Mouse (Mus musculus) heart, adult 2 months (tissue): ENCODE measurements around the gene Hist2h3c2. TPM values are rescaled to one million over a fixed set of nuclear protein-coding genes. Genes with fewer than 3 reads are reported as not detected.
"Not testable (repeated sequence)": the region's sequence is repeated elsewhere in the genome, so short reads cannot be mapped to it uniquely, and the experiment has no call there.

Experiments
- DNase-seq, 2 experiments: peaks; one replicate each; pipeline ENCODE4 v3.0.0; 2021
- H3K27ac ChIP-seq: fragments of 200-600 bp; 2 replicates; pipeline ENCODE4 v1.8.1; 2022
- H3K27me3 ChIP-seq: fragments of 200-500 bp; 2 replicates; pipeline ENCODE4 v1.6.1; 2012; ENCODE audit warnings: mild to moderate bottlenecking, low read length, inconsistent platforms, mixed read lengths; ENCODE audit not compliant: control insufficient read depth, insufficient read depth
- H3K36me3 ChIP-seq: fragments of 200-500 bp; 2 replicates; pipeline ENCODE4 v1.6.1; 2012; ENCODE audit warnings: low read length, inconsistent platforms; ENCODE audit not compliant: control insufficient read depth, insufficient read depth
- H3K4me1 ChIP-seq: fragments of 200-500 bp; 2 replicates; pipeline ENCODE4 v1.6.1; 2011; ENCODE audit warnings: low read length; ENCODE audit not compliant: control insufficient read depth, insufficient read depth
- H3K4me3 ChIP-seq: fragments of 200-600 bp; 2 replicates; pipeline ENCODE4 v1.8.1; 2022
- H3K79me2 ChIP-seq: fragments of 200-500 bp; replicated peaks from 2 replicates; pipeline ENCODE4 v1.6.1; 2012; ENCODE audit warnings: mild to moderate bottlenecking, inconsistent platforms, low read length, moderate library complexity, mixed read lengths; ENCODE audit not compliant: control insufficient read depth, insufficient read depth
- H3K9ac ChIP-seq: fragments of 200-500 bp; 2 replicates; pipeline ENCODE4 v1.6.1; 2012; ENCODE audit warnings: low read depth, mild to moderate bottlenecking, control low read depth, inconsistent platforms, low read length, mixed read lengths
- CTCF ChIP-seq: fragments of 200-600 bp; IDR thresholded peaks from 2 replicates; pipeline ENCODE4 v1.8.1; 2022; ENCODE audit warnings: antibody characterized with exemption, mild to moderate bottlenecking, moderate library complexity
- EP300 ChIP-seq: fragments of 200-500 bp; IDR thresholded peaks from 2 replicates; pipeline ENCODE4 v1.6.1; 2011; ENCODE audit warnings: low read depth, low read length, control low read depth; ENCODE audit not compliant: insufficient read depth
- POLR2A ChIP-seq: fragments of 200-500 bp; IDR thresholded peaks from 2 replicates; pipeline ENCODE4 v1.6.1; 2011; ENCODE audit warnings: mild to moderate bottlenecking, low read depth, low read length, control low read depth; ENCODE audit not compliant: insufficient read depth
- WGBS: fragments of 180-500 bp; shearing (Covaris S2); methylation state at CpG from one replicate; pipeline ENCODE4 v1.1.7; 2018; 5-methylcytosine and 5-hydroxymethylcytosine counted together
- intact Hi-C: fragments of 180-260 bp; cut with DNase I; formaldehyde crosslinking; loops from one replicate; pipeline ENCODE4 v1.15.1; 2025
- long read RNA-seq: library from polyadenylated mRNA; stranded (forward); transcript quantifications from one replicate; pipeline ENCODE4 v2.0.0, GENCODE M21; 2021
- polyA plus RNA-seq: library from polyadenylated mRNA; depleted of rRNA; stranded (reverse); fragments of >200 nt; gene quantifications from 2 replicates; pipeline ENCODE4 v1.2.3, GENCODE M21; 2012; rRNA removed
- total RNA-seq, 2 experiments: library from RNA; stranded (reverse); gene quantifications; 2 replicates each; pipeline ENCODE4 v1.2.3; 2021

The Hist2h3c2 gene
- 1 to 10 TPM; 5.5 to 6.2 TPM for total RNA-seq
- 9.2 and 12.0 TPM in 2 replicates for polyA plus RNA-seq
- long read RNA-seq, partial matches to known transcripts: 0 of 3 reads
- long read RNA-seq, other reads (novel, unspliced or antisense): 0 of 3 reads

DNA sequence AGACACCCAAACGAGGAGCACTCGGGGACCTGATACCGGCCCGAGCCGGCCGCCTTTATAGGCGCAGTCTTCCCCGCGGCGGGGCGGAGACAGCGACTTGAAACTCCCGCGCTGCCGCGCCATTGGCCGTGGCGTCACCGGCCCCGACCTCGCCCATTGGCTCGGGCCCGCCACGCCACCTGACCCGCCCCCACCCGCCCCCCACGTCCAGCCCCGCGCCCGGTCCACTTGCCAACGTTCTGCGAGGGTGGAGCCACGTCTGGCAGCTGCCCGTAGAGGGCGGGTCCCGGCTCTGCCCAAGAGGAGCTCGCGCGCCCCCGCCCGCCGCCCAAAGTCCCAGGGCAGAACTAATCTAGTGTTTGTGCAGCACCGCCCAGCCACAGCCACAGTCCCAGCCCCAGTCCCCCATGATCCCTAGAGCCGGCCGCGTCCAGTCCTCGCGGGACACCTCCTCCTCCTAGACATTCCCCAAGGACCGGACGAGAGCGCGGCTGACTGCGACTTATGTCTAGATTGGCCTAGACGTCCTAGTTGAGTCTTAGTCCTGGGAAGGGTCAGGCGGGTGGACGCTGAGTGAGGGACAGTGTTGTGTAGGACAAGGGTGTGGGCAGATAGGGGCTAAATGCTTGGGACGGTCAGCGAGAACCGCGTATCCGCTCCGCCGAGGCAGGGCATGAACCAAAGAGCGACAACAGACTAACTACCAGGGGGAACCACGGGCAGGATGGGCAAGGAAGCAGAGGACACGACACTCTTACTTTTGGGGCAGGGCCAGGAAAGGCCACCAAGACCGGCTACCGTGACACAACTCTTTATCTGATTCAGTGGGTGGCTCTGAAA, at the start of gene Hist2h3c2:
Gene Hist2h3c2 (minus strand): TSS at position 174 of the 840 bp plus-strand sequence.
- WGBS: under 1% methylated on average over 18 of the region's 68 CpGs
- H3K27me3 ChIP-seq, intact Hi-C loops: not testable (repeated sequence)

DNA sequence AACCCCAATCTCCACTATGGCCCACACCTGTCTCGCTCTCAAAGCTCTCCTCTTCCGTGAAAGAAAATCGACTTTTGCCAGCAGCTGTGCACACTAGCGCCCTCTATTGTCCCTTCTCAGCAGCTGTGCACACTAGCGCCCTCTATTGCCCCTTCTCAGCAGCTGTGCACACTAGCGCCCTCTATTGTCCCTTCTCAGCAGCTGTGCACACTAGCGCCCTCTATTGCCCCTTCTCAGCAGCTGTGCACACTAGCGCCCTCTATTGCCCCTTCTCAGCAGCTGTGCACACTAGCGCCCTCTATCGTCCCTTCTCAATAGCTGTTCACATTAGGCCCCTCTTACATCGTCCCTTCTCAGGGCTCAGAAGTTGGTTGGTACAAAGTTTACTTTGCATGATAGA, 48.4 kb upstream of the Hist2h3c2 start:
- H3K27me3 ChIP-seq, H3K36me3 ChIP-seq, H3K79me2 ChIP-seq, DNase-seq, H3K4me1 ChIP-seq, H3K4me3 ChIP-seq, intact Hi-C loops, H3K27ac ChIP-seq, H3K9ac ChIP-seq: not testable (repeated sequence)
- TF ChIP-seq CTCF: peak; percentile 71
- WGBS: 89% methylated on average over 11 of the region's 11 CpGs

More for the DNA sequence above, at the start of gene Hist2h3c2:
- not testable (repeated sequence) for H3K79me2 ChIP-seq, H3K4me1 ChIP-seq, H3K36me3 ChIP-seq
- peak; percentile 67 to 80 for DNase-seq
- Histone ChIP-seq H3K9ac (peak within 1 kb of the TSS; percentile 72), H3K27ac (peak within 1 kb of the TSS; percentile 82), H3K4me3 (peak within 1 kb of the TSS; percentile 60)

DNA sequence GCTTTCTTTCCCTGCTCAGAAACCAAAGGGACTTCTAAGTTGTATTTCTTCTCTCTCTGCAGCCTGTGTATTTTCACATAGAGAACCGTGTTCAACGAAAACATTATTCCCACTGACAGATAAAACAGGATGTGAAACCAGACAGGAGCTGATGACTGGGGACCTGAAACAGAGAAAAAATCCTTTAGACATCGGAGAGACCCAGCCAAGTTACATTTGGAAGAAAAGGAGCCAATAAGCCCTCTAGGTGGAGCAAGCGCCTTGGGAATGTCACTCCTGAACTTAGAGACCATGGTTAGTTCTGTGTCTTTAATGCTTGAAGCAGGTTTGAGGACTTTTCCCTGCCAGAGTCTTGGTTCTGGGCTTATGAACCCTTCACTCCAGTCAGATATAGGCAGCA, 45.5 kb upstream of the Hist2h3c2 start:
- 12% methylated on average over 4 of the region's 4 CpGs for WGBS
- H3K4me1 ChIP-seq: no peaks in the 10 kb centered on the region
- TF ChIP-seq CTCF (peak; percentile 57), EP300 (no peak)
- no peak overlapping the region for H3K4me3 ChIP-seq
- no peaks in the 10 kb centered on the region for H3K36me3 ChIP-seq
- no peaks in the 10 kb centered on the region for H3K79me2 ChIP-seq
- intact Hi-C loops: loop anchor here (5.0 kb wide), 1 partner anchor 218 kb away; no protein-coding TSS in a partner anchor
- no peak for DNase-seq
- no peak overlapping the region for H3K27ac ChIP-seq
- no peak overlapping the region for H3K9ac ChIP-seq
- H3K27me3 ChIP-seq: peaks cover 5% of the 10 kb centered on the region

DNA sequence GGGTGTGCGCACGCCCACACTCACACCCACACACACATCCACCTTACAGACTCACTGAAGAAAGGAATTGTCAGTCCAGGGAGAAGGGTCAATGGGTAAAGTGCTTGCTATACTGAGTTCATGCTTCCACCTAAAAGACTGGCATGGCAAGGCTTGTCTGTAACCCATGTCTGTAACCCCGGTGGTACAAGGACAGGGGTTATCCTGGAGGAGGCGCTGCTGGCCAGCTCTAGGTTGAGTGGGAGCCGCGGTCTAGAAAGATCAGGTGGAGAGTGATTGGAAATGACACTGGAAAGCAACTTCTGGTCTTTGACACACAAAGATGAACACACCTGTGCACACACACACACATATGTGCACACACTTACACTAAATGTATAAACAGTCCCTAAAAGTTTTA, 41.7 kb upstream of the Hist2h3c2 start:
- 61% methylated on average over 6 of the region's 6 CpGs for WGBS
- intact Hi-C loops: loop anchor here (5.0 kb wide), 1 partner anchor 222 kb away; no protein-coding TSS in a partner anchor
- Histone ChIP-seq H3K4me3 (no peak overlapping the region), H3K4me1 (peaks cover 5% of the 10 kb centered on the region), H3K9ac (no peak overlapping the region), H3K27me3 (peaks cover 5% of the 10 kb centered on the region), H3K27ac (no peak overlapping the region), H3K36me3 (no peaks in the 10 kb centered on the region), H3K79me2 (no peaks in the 10 kb centered on the region)
- TF ChIP-seq CTCF (no peak), POLR2A (no peak), EP300 (no peak)
- no peak for DNase-seq

DNA sequence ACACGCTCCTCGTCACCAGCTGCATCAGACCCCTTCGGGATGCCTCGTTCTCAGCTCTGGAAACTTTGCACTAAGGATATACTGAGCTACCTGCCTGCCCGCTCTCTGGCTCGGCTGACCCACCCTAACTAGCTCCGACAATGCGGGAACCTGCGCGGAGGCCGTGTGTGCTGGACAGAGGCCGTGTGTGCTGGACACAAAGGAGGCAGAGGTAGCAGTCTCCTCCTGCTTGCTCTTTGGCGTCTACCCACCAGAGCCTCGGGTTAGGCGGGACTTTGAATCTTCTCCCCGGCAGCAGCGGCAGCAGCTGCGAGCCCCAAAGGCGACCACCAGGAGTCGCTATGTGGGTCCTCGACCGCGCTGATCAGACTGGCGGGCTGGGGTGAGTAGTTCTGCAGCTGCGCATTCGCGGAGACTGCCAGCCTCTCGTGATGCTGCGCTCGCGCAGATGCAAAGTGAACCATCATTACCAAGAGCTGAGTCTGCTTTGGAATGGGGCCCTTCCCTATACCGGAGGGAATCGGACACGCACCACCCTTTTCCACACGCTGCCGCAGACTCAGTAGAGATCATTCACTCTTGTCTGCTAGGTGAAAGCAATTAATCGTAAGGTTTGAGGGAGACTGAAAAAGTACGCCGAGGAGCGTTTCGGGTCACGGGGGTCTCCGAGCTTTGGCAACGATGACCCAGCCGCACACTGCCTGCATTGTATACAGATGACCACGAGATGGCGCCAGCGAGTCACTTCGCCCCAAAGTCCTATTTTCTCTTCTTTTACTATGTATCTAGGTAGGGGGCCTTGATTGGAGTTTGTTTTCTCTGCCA, 39.1 kb upstream of the Hist2h3c2 start:
- peaks cover 5% of the 10 kb centered on the region for H3K4me1 ChIP-seq
- TF ChIP-seq POLR2A: peak; percentile 61
- TF ChIP-seq EP300: peak; percentile 67
- peak; percentile 65 for TF ChIP-seq CTCF
- no peaks in the 10 kb centered on the region for H3K79me2 ChIP-seq
- no peaks in the 10 kb centered on the region for H3K36me3 ChIP-seq
- H3K27ac ChIP-seq: peak overlapping the region; percentile 62
- intact Hi-C loops: loop anchor here (5.0 kb wide), 1 partner anchor 164 kb away; no protein-coding TSS in a partner anchor
- WGBS: 2% methylated on average over 49 of the region's 49 CpGs
- peak overlapping the region; percentile 75 for H3K9ac ChIP-seq
- H3K27me3 ChIP-seq: no peaks in the 10 kb centered on the region; the same call in none of the 2 replicates
- DNase-seq: peak; percentile 90 to 92
- peak overlapping the region; percentile 61 for H3K4me3 ChIP-seq

DNA sequence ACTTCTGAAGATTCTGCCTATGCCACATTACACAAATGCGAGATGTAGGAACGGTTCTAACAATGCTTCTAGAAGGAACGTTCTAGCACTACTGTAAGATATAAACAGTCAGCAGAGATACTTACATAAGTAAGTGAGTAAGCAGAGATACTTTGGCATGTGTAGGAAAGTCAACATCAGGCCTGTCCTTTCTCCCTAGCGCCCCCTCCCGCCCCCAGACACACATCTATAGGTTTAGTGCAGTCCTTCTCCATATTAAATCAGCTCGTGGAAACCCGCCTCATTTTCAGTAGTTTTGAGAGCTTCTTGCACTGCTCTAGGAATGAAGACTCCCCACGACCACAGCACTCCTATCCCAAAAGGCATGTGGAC, 38.5 kb upstream of the Hist2h3c2 start:
- intact Hi-C loops: loop anchor here (5.0 kb wide), 1 partner anchor 165 kb away; no protein-coding TSS in a partner anchor
- H3K4me1 ChIP-seq: peaks cover 5% of the 10 kb centered on the region
- H3K9ac ChIP-seq: peak overlapping the region; percentile 75
- no peaks in the 10 kb centered on the region for H3K36me3 ChIP-seq
- no peak overlapping the region; the same call in 1 of the 2 replicates for H3K27ac ChIP-seq
- WGBS: 23% methylated on average over 8 of the region's 8 CpGs
- DNase-seq: peak; percentile 28 to 35
- TF ChIP-seq POLR2A (no peak), CTCF (no peak), EP300 (no peak)
- peak overlapping the region; percentile 61 for H3K4me3 ChIP-seq
- H3K79me2 ChIP-seq: no peaks in the 10 kb centered on the region
- no peaks in the 10 kb centered on the region; the same call in 1 of the 2 replicates for H3K27me3 ChIP-seq
